Mouse (Mus musculus) kidney, adult 2 months (tissue): ENCODE data around the gene Rasal3. TPM values are rescaled to one million over a fixed set of nuclear protein-coding genes. Genes with fewer than 3 reads are reported as not detected.

Experiments
- DNase-seq: peaks from one replicate; pipeline ENCODE4 v3.0.0; 2021
- H3K27ac ChIP-seq: fragments of 200-500 bp; 2 replicates; pipeline ENCODE4 v1.5.1; 2012; ENCODE audit warnings: low read depth, low read length, control low read depth, inconsistent platforms; ENCODE audit not compliant: insufficient read depth
- H3K27me3 ChIP-seq: fragments of 200-500 bp; replicated peaks from 2 replicates; pipeline ENCODE4 v1.6.1; 2012; ENCODE audit warnings: mild to moderate bottlenecking, moderate library complexity, low read length, inconsistent platforms; ENCODE audit not compliant: control insufficient read depth, insufficient read depth
- H3K36me3 ChIP-seq: fragments of 200-500 bp; 2 replicates; pipeline ENCODE4 v1.6.1; 2012; ENCODE audit warnings: mild to moderate bottlenecking, moderate library complexity, low read length, inconsistent platforms; ENCODE audit not compliant: control insufficient read depth, insufficient read depth
- H3K4me1 ChIP-seq: fragments of 200-500 bp; 2 replicates; pipeline ENCODE4 v1.6.1; 2011; ENCODE audit warnings: low read length; ENCODE audit not compliant: control insufficient read depth, insufficient read depth
- H3K4me3 ChIP-seq: fragments of 200-500 bp; 2 replicates; pipeline ENCODE4 v1.5.1; 2011; ENCODE audit warnings: mild to moderate bottlenecking, low read depth, low read length, control low read depth; ENCODE audit not compliant: insufficient read depth
- CTCF ChIP-seq: fragments of 200-500 bp; conservative IDR thresholded peaks from 2 replicates; pipeline ENCODE4 v1.5.1; 2011; ENCODE audit warnings: low read depth, mild to moderate bottlenecking, control low read depth, low read length, moderate library complexity, mixed read lengths; ENCODE audit not compliant: insufficient read depth, insufficient read length
- POLR2A ChIP-seq: fragments of 200-500 bp; IDR thresholded peaks from one replicate; pipeline ENCODE4 v1.6.1; 2011; ENCODE audit warnings: low read depth, low read length, control low read depth
- WGBS: fragments of 180-500 bp; shearing (Covaris S2); methylation state at CpG from one replicate; pipeline ENCODE4 v1.1.7; 2018; 5-methylcytosine and 5-hydroxymethylcytosine counted together
- polyA plus RNA-seq: library from polyadenylated mRNA; depleted of rRNA; stranded (reverse); fragments of >200 nt; gene quantifications from 2 replicates; pipeline ENCODE4 v1.2.3, GENCODE M21; 2012

The Rasal3 gene
- polyA plus RNA-seq, 1 experiment, result 8.7 TPM

DNA sequence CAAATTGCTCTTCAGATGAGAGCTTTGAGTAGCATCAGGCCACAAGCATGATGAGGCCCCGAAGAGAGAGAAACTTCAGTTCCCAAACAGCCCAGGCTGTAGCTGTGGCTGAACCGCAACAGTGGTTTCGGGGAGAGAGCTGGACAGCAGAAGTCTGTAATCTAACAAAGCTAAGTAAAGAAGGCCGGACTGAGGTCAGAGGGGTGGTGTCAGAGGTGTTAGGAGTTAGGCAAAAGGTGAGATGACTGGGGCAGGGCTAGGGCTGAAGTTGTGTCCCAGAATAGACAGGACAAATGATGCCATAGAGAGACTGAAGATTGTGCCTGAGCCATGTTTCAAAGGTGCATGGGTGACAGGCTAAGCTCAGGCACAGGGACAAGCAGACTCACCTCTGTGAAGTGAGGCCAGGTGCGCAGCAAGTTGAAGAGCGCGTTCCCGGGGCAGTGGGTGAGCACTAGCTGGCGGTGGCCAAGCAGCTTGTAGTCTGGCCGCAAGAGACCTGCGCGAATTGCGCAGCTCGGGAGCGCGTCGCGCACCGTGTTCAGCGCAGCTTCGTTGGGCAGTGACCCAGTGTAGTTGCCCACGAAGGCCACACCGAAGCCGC, 12.1 kb upstream of the Rasal3 start:
- 51% methylated on average over 24 of the region's 24 CpGs for WGBS
- Histone ChIP-seq H3K27me3 (no peaks in the 10 kb centered on the region; the same call in 1 of the 2 replicates), H3K4me1 (no peaks in the 10 kb centered on the region), H3K27ac (no peak overlapping the region), H3K36me3 (no peaks in the 10 kb centered on the region), H3K4me3 (no peak overlapping the region)
- no peak for DNase-seq
- no peak for TF ChIP-seq POLR2A
- TF ChIP-seq CTCF, result no peak

DNA sequence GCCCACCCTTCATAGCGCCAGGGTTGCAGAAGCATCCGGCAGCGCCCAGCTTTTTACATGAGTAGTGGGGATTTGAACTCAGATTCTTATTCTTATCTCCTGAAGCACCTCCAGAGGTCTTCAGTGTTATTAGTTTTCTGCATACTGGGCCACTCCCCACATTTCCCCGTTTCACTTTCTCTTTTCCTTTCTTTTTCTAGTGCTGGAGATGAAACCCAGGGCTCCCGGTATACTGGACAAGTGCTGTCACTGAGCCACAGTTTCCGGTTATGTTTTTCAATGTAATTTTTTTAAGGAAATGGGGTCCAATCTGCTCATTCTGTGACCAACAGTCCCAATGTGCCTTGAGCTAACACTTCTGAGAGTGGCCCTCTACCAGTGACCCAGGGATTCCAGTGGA, 8.5 kb upstream of the Rasal3 start:
- TF ChIP-seq POLR2A, result no peak
- no peak for TF ChIP-seq CTCF
- Histone ChIP-seq H3K4me3 (no peak overlapping the region), H3K36me3 (no peaks in the 10 kb centered on the region), H3K4me1 (no peaks in the 10 kb centered on the region), H3K27ac (no peak overlapping the region), H3K27me3 (no peaks in the 10 kb centered on the region; the same call in 1 of the 2 replicates)
- DNase-seq, result no peak
- 82% methylated on average over 6 of the region's 6 CpGs for WGBS

DNA sequence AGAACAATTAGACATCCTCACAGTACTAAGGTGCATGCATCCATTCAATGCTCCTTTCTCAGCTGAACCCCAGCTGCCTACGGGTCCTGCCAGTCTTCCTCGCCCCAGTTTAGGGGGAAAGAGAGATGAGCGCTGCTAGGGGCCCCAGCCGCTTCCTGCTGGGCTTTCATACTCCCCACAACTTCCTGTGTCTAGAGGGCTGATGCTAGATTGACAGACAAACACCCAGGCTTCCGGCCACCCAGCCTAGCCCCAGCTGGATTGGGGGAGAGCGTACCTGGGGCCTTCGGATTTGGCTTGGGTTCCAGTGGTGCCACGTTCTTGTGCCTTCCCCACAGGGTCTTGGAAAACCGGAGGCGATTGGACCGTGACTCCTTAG, 615 bp downstream of the Rasal3 start:
- TF ChIP-seq POLR2A, result no peak
- no peak for TF ChIP-seq CTCF
- no peaks in the 10 kb centered on the region for H3K27me3 ChIP-seq
- no peaks in the 10 kb centered on the region for H3K36me3 ChIP-seq
- peak; percentile 12 for DNase-seq
- peak overlapping the region; percentile 4; the same call in 1 of the 2 replicates for H3K4me3 ChIP-seq
- 70% methylated on average over 11 of the region's 11 CpGs for WGBS
- H3K27ac ChIP-seq, result no peak overlapping the region
- H3K4me1 ChIP-seq, result no peaks in the 10 kb centered on the region

DNA sequence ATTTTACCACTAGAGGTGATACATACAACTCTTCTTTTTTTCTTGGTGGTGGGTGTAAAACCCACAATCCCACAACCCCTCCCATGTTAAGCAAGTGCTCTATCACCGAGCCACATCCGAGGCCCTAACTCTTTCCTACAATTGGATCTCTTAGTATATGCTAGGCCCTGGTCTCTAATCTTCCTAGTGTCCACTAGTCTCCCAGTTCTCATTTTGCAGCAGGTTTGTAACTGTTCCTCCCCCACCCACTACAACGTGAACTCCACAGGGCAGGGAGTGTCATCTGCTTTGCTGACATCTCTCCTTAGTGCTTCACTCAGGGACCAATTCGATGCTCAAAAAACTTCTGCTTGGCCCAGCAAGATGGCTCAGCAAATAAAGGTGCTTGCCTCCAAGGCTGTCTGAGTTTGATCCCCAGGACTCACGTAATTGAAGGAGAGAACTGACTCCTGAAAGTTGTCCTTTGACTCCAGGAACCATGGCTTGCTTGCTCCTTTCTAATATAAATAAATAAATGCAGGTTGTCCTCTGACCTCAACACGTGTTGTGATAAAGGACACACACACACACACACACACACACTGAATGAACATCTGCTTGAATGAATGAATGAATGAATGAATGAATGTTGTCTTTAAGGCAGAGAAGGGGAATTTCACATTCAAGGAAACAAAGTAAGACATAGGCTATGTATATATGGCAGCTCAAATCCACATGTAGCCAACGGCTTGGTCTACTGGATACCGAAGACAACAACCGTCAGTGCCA, 1.2 kb downstream of the Rasal3 start:
- WGBS, result 84% methylated on average over 9 of the region's 9 CpGs

DNA sequence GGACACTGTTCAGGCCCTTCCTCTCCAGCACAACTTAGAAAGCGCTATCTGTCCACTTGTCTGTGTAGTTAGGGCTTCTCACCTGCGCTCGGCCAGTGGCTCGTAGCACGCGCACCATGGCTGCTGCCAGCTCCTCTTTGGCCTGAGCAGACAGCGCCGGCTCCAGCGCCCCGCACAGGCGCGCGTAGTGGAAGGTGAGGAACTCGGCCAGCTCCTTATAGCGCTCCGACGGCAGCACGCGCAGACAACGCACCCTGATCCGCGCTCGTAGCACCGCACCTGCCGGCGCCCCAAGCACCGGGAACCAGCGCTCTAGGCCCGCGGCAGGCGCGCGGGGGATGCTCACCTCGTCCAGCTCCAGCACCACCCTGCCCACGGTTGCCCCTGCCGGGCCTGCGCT, 7.1 kb downstream of the Rasal3 start:
- no peaks in the 10 kb centered on the region for H3K36me3 ChIP-seq
- WGBS, result 9% methylated on average over 37 of the region's 37 CpGs
- no peak overlapping the region for H3K4me3 ChIP-seq
- H3K27me3 ChIP-seq, result no peaks in the 10 kb centered on the region
- no peak for TF ChIP-seq CTCF
- no peak for TF ChIP-seq POLR2A
- H3K27ac ChIP-seq, result no peak overlapping the region
- DNase-seq, result no peak
- no peaks in the 10 kb centered on the region for H3K4me1 ChIP-seq

More for the DNA sequence above, 1.2 kb downstream of the Rasal3 start:
- no peak for DNase-seq
- H3K4me3 ChIP-seq, result no peak overlapping the region
- TF ChIP-seq CTCF, result no peak
- TF ChIP-seq POLR2A, result no peak
- H3K27ac ChIP-seq, result no peak overlapping the region
- no peaks in the 10 kb centered on the region for H3K27me3 ChIP-seq
- no peaks in the 10 kb centered on the region for H3K4me1 ChIP-seq
- no peaks in the 10 kb centered on the region for H3K36me3 ChIP-seq

DNA sequence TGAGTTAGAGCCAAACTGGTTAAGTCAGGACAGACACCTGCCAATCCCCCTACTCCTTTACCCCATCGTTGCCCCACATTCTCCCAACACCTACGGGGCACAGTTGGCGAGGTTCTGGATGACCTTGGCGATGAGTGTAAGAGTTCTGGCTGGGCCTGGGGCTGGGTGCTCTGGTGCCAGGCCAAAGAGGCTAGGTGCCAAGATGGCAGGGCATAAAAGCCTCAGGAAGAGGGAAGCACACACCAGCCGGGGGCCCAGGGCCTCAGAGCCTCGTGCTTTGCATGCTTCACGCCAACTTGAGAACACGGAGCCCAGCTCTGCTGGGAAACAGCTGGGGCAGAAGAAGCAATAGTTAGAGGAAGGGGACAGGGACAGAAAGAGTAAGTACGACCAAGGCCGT, 9.4 kb downstream of the Rasal3 start:
- no peak for DNase-seq
- H3K4me3 ChIP-seq, result no peak overlapping the region
- no peaks in the 10 kb centered on the region for H3K27me3 ChIP-seq
- TF ChIP-seq CTCF, result no peak
- no peak for TF ChIP-seq POLR2A
- no peaks in the 10 kb centered on the region for H3K4me1 ChIP-seq
- no peaks in the 10 kb centered on the region for H3K36me3 ChIP-seq
- WGBS, result 81% methylated on average over 10 of the region's 10 CpGs
- no peak overlapping the region for H3K27ac ChIP-seq

DNA sequence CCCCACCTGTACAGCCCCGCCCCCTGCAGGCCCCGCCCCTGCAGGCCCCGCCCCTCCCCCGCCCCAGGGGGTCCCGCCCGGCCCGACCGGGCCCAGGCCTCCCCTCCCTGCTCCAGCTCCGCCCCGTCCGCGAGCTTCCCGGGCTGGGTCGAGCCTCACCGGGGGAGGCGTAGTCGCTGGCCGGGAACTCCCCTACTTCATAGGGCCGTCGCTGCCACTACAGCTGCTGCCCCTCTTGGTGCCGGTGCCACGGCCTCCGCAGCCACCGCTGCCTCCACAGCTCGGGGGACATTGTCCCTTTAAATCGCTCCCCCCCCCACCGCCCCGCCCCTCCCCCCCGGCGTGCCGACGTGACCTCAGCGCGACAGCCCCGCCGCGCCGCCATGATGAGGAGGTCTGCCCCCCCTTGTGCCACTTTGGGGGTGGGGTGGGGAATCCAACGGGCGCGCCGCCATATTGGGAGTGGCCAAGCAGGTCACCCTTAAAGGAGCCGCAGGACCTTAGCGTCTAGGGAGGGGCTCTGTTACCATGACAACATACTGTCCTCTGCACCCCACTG, 14.2 kb downstream of the Rasal3 start, which contains the start of gene Wiz:
Gene Wiz, minus strand, starts transcription at position 339 of the 559 bp plus-strand sequence.
- peak within 1 kb of the TSS; percentile 96 for H3K27ac ChIP-seq
- TF ChIP-seq CTCF (no peak), POLR2A (peak; percentile 9)
- DNase-seq, result peak; percentile 97
- no peaks in the 10 kb centered on the region for H3K27me3 ChIP-seq
- H3K4me3 ChIP-seq, result peak within 1 kb of the TSS; percentile 100
- H3K4me1 ChIP-seq, result no peaks in the 10 kb centered on the region; the same call in 1 of the 2 replicates
- under 1% methylated on average over 25 of the region's 44 CpGs for WGBS
- H3K36me3 ChIP-seq, result no peaks in the 10 kb centered on the region
